8 mouse cellular contexts compared by ENCODE assay signal in the genomic region with DNA sequence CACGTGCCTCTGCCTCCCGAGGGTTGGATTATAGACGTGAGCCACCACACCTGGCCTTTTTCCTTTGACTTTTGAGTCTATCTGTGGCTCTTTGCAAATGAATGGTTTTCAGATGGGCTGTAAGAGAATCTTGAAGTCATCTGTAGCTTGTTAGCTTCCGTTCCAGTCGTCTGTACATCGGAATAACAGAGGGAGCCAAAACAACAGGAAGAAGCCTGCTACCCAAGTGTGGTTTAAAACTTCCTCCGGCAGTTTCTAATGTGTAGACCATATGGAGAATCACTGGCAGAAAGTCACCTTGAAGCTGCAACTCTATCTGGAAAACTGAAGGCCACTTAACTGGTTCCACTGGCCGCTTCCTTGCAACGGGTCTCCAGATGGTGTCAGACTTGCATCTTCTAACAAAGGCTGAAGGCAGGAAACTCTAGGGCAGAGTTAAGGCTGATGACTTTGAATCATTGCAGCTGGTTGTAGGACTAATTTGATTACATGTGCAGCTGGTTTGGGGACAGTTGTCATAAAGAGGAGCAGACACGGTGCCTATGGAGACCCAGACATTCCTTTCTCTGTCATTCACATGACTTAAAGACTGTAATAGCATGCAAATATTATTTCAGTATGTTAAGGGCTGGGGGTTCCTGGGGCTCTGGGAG. TPM values are rescaled to one million over a fixed set of nuclear protein-coding genes. Genes with fewer than 3 reads are reported as not detected.
A peak's percentile ranks its signal among the peaks of the same experiment; 100 is the strongest.
DNase-seq lines count a peak whose midpoint lies in the region; ATAC-seq and TF ChIP-seq lines count a peak whose summit lies in the region.

No protein-coding gene starts in this region.

- peak; percentile 79 for DNase-seq in midbrain, embryonic 11.5 days (ENCODE audit: low spot score, missing footprints)
- no peak for DNase-seq in midbrain, embryonic 10.5 days (ENCODE audit: low spot score)
- peak; percentile 56 for DNase-seq in embryo, embryonic 10.5 days (ENCODE audit: low spot score)
- peak; percentile 44 for DNase-seq in kidney, adult 2 months
- DNase-seq in left cerebral cortex, postnatal 10 days (ENCODE audit: extremely low spot score in 1 of 2, low spot score in 2 of 2) = no peak
- DNase-seq in cerebellum, adult 11 months = no peak
- DNase-seq in adrenal gland, adult 2 months = no peak

- intact Hi-C loops in left cerebral cortex, postnatal 10 days (cut with DNase I) = loop anchor here (5.0 kb wide), 3 partner anchors 154 to 349 kb away; no protein-coding TSS in a partner anchor

- H3K27ac ChIP-seq in midbrain, embryonic 11.5 days (ENCODE audit: low read depth, low read length) = no peak overlapping the region
- no peak overlapping the region for H3K27ac ChIP-seq in midbrain, embryonic 10.5 days (replicated peaks)
- no peak overlapping the region for H3K27ac ChIP-seq in kidney, adult 2 months (ENCODE audit: insufficient read depth, low read depth, low read length)
- H3K27ac ChIP-seq in midbrain, embryonic 15.5 days = no peak overlapping the region

- H3K4me2 ChIP-seq in midbrain, embryonic 11.5 days = no peak overlapping the region
- H3K4me2 ChIP-seq in midbrain, embryonic 15.5 days = no peak overlapping the region

- H3K36me3 ChIP-seq in midbrain, embryonic 11.5 days (ENCODE audit: control insufficient read depth, insufficient read depth, low read length) = no peaks in the 10 kb centered on the region
- H3K36me3 ChIP-seq in midbrain, embryonic 10.5 days = no peaks in the 10 kb centered on the region
- no peaks in the 10 kb centered on the region for H3K36me3 ChIP-seq in kidney, adult 2 months (ENCODE audit: control insufficient read depth, insufficient read depth, low read length)
- no peaks in the 10 kb centered on the region for H3K36me3 ChIP-seq in midbrain, embryonic 15.5 days (replicated peaks)

- TF ChIP-seq CTCF in kidney, adult 2 months (conservative IDR thresholded peaks at IDR 0.05; ENCODE audit: insufficient read depth, insufficient read length, low read depth, low read length) = no peak; the same call in 1 of the 2 replicates

- no peak overlapping the region for H3K9ac ChIP-seq in midbrain, embryonic 11.5 days (ENCODE audit: low read length)
- H3K9ac ChIP-seq in midbrain, embryonic 15.5 days = no peak overlapping the region

- no peak for TF ChIP-seq POLR2A in kidney, adult 2 months (IDR thresholded peaks at IDR 0.05; ENCODE audit: low read depth, low read length)

- 65% methylated on average over 10 of the region's 10 CpGs for WGBS in midbrain, embryonic 11.5 days
- 66% methylated on average over 10 of the region's 10 CpGs for WGBS in midbrain, embryonic 10.5 days
- WGBS in kidney, adult 2 months = 41% methylated on average over 10 of the region's 10 CpGs
- 57% methylated on average over 10 of the region's 10 CpGs for WGBS in midbrain, embryonic 15.5 days

- no peaks in the 10 kb centered on the region for H3K9me3 ChIP-seq in midbrain, embryonic 11.5 days (ENCODE audit: control insufficient read depth, low read length)
- H3K9me3 ChIP-seq in midbrain, embryonic 10.5 days (replicated peaks) = no peaks in the 10 kb centered on the region
- no peaks in the 10 kb centered on the region for H3K9me3 ChIP-seq in midbrain, embryonic 15.5 days

- H3K27me3 ChIP-seq in midbrain, embryonic 11.5 days (ENCODE audit: control insufficient read depth, insufficient read depth, low read length) = no peaks in the 10 kb centered on the region
- H3K27me3 ChIP-seq in midbrain, embryonic 10.5 days (ENCODE audit: low read depth, poor library complexity, severe bottlenecking) = no peaks in the 10 kb centered on the region
- no peaks in the 10 kb centered on the region; the same call in 1 of the 2 replicates for H3K27me3 ChIP-seq in kidney, adult 2 months (replicated peaks; ENCODE audit: control insufficient read depth, insufficient read depth, low read length)
- H3K27me3 ChIP-seq in midbrain, embryonic 15.5 days (replicated peaks) = no peaks in the 10 kb centered on the region

- no peak overlapping the region for H3K4me3 ChIP-seq in midbrain, embryonic 11.5 days (ENCODE audit: low read depth, low read length)
- no peak overlapping the region for H3K4me3 ChIP-seq in midbrain, embryonic 10.5 days
- no peak overlapping the region for H3K4me3 ChIP-seq in kidney, adult 2 months (ENCODE audit: insufficient read depth, low read depth, low read length)
- no peak overlapping the region for H3K4me3 ChIP-seq in midbrain, embryonic 15.5 days

- ATAC-seq in midbrain, embryonic 11.5 days (ENCODE audit: low FRiP score) = no peak
- peak; percentile 11; the same call in 1 of the 2 replicates for ATAC-seq in midbrain, embryonic 15.5 days (replicated peaks)

- H3K4me1 ChIP-seq in midbrain, embryonic 11.5 days (ENCODE audit: control insufficient read depth, insufficient read depth, low read length) = no peaks in the 10 kb centered on the region
- no peaks in the 10 kb centered on the region for H3K4me1 ChIP-seq in midbrain, embryonic 10.5 days
- no peaks in the 10 kb centered on the region for H3K4me1 ChIP-seq in kidney, adult 2 months (ENCODE audit: control insufficient read depth, insufficient read depth, low read length)
- H3K4me1 ChIP-seq in midbrain, embryonic 15.5 days = no peaks in the 10 kb centered on the region

RNA-seq across cellular contexts. Expression of a gene that starts 12.0 kb away (rescaled TPM):
- polyA plus RNA-seq in midbrain, embryonic 11.5 days (2014; fragmentation: Nextera tagmentation; extraction: Ambion mirVana) = 23.8 and 24.7 TPM in 2 replicates
- 15.5 and 22.6 TPM in 2 replicates for polyA plus RNA-seq in midbrain, embryonic 10.5 days (2016; fragmentation: Nextera tagmentation; extraction: Ambion mirVana)
- 8.6 and 10.7 TPM in 2 replicates for polyA plus RNA-seq in kidney, adult 2 months (2012; rRNA removed)
- 32.1 and 34.8 TPM in 2 replicates for polyA plus RNA-seq in midbrain, embryonic 15.5 days (2015; fragmentation: Nextera tagmentation; extraction: Ambion mirVana)
- total RNA-seq in left cerebral cortex, postnatal 10 days (2021) = 10 to 100 TPM; 45.8 to 46.8 TPM
- 10 to 100 TPM; 33.7 to 34.0 TPM for total RNA-seq in adrenal gland, adult 2 months (2021)
- 3.4 and 4.0 TPM in 2 replicates for polyA plus RNA-seq in adrenal gland, adult 2 months (2012; rRNA removed)

RNA-seq across cellular contexts. Expression of a gene that starts 49.3 kb away (rescaled TPM):
- polyA plus RNA-seq in midbrain, embryonic 11.5 days (2014; fragmentation: Nextera tagmentation; extraction: Ambion mirVana) = 0.10 TPM in 1 of 2 replicates, not detected in the other
- polyA plus RNA-seq in midbrain, embryonic 10.5 days (2016; fragmentation: Nextera tagmentation; extraction: Ambion mirVana) = 0.09 TPM in 2 replicates
- polyA plus RNA-seq in kidney, adult 2 months (2012; rRNA removed) = not detected in 2 replicates
- 0.31 and 0.53 TPM in 2 replicates for polyA plus RNA-seq in midbrain, embryonic 15.5 days (2015; fragmentation: Nextera tagmentation; extraction: Ambion mirVana)
- under 1 TPM; 0.16 to 0.79 TPM for total RNA-seq in left cerebral cortex, postnatal 10 days (2021)
- not detected for total RNA-seq in adrenal gland, adult 2 months (2021)
- not detected in 2 replicates for polyA plus RNA-seq in adrenal gland, adult 2 months (2012; rRNA removed)

Comparison
In these comparisons a context has a peak if more than half of its experiments do, and no peak if none do; other contexts are left out.
1. DNase-seq: peak in midbrain, embryonic 11.5 days (single experiment), embryo, embryonic 10.5 days (single experiment) and kidney, adult 2 months (single experiment); none in midbrain, embryonic 10.5 days (single experiment), left cerebral cortex, postnatal 10 days (0 of 2), cerebellum, adult 11 months (single experiment) and adrenal gland, adult 2 months (single experiment).